Mouse (Mus musculus): Measurements from ENCODE around the gene C2cd5. TPM values are rescaled to one million over a fixed set of nuclear protein-coding genes. Genes with fewer than 3 reads are reported as not detected.

Gene C2cd5
- total and polyA plus RNA-seq, 3 experiments, result 16.2 to 47.6 (median 30.5) TPM

DNA sequence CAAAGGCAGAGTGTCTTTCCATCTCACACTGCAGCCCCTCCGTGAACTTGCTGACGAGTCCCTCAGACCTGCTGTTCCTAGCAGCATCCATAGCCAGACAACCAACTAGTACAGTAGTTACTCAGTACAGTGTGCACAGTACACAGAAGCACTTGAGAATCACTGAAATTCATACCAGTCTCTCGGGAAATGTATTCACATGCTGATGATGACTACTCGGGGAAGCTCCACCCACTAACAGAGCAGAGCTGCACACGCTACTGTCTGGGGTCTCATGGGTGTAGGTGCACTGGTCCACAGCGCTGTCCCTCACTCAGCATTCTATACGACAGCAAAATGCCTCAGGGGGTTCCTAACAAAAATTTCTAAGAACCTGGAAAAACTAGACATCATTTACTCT is 19.2 kb downstream of the C2cd5 start:
- H3K9me3 ChIP-seq (replicated peaks; ENCODE audit: insufficient read depth, low read length), result no peaks in the 10 kb centered on the region
- H3K9ac ChIP-seq (ENCODE audit: control insufficient read depth, low read depth, low read length, poor library complexity, severe bottlenecking), result no peak overlapping the region
- H3K4me3 ChIP-seq (ENCODE audit: control insufficient read depth in 1 of 2, insufficient read depth in 1 of 2, low read depth in 2 of 2, low read length in 2 of 2), result no peak overlapping the region
- no peaks in the 10 kb centered on the region for H3K27me3 ChIP-seq (ENCODE audit: control insufficient read depth in 1 of 2, insufficient read depth in 2 of 2, low read length in 2 of 2)
- no peak overlapping the region for H3K27ac ChIP-seq (ENCODE audit: control insufficient read depth, low read depth, low read length)
- DNase-seq (ENCODE audit: low read depth, low spot score), result no peak
- 0 out of 4 replicates have a peak, but pooled peaks cover 0 to 5% of the 10 kb centered on the region in 2 experiments for H3K4me1 ChIP-seq (ENCODE audit: control insufficient read depth in 1 of 2, insufficient read depth in 2 of 2, low read length in 2 of 2)
- H3K36me3 ChIP-seq (ENCODE audit: control insufficient read depth in 1 of 2, insufficient read depth in 2 of 2, low read length in 2 of 2), result peaks cover 13 to 14% of the 10 kb centered on the region in 2 experiments
- TF ChIP-seq SMC3 (IDR thresholded peaks at IDR 0.05; ENCODE audit: low read depth, low read length), result no peak
- TF ChIP-seq SIN3A (IDR thresholded peaks at IDR 0.05; ENCODE audit: low read length), result no peak
- TF ChIP-seq MXI1 (IDR thresholded peaks at IDR 0.05; ENCODE audit: low read depth, low read length), result no peak
- no peak for TF ChIP-seq NELFE (IDR thresholded peaks at IDR 0.05; ENCODE audit: low read depth, low read length)
- no peak for TF ChIP-seq MYC (IDR thresholded peaks at IDR 0.05; ENCODE audit: low read depth, low read length)
- TF ChIP-seq UBTF (IDR thresholded peaks at IDR 0.05; ENCODE audit: borderline replicate concordance, insufficient read depth, low read depth, low read length), result no peak
- no peak for TF ChIP-seq EP300 (IDR thresholded peaks at IDR 0.05; ENCODE audit: low read depth in 1 of 2, low read length in 2 of 2)
- no peak for TF ChIP-seq MAZ (IDR thresholded peaks at IDR 0.05; ENCODE audit: low read depth, low read length)
- no peak for TF ChIP-seq ZKSCAN1 (IDR thresholded peaks at IDR 0.05; ENCODE audit: low read depth, low read length)
- no peak for TF ChIP-seq TCF12 (IDR thresholded peaks at IDR 0.05; ENCODE audit: low read depth, low read length)
- no peak for TF ChIP-seq POLR2AphosphoS5 (IDR thresholded peaks at IDR 0.05; ENCODE audit: borderline replicate concordance, low read depth, low read length)
- no peak for TF ChIP-seq MYB (IDR thresholded peaks at IDR 0.05; ENCODE audit: low read depth, low read length)
- TF ChIP-seq USF1 (IDR thresholded peaks at IDR 0.05; ENCODE audit: low read depth, low read length), result no peak
- no peak for TF ChIP-seq ELF1 (IDR thresholded peaks at IDR 0.05; ENCODE audit: low read depth, low read length)
- TF ChIP-seq MEF2A (IDR thresholded peaks at IDR 0.05; ENCODE audit: extremely low read depth, insufficient replicate concordance, low read depth, low read length, poor library complexity, severe bottlenecking), result no peak
- TF ChIP-seq CHD1 (IDR thresholded peaks at IDR 0.05; ENCODE audit: low read depth, low read length), result no peak
- no peak for TF ChIP-seq POLR2AphosphoS2 (IDR thresholded peaks at IDR 0.05; ENCODE audit: low read length)
- TF ChIP-seq USF2 (IDR thresholded peaks at IDR 0.05; ENCODE audit: borderline replicate concordance in 1 of 2, insufficient read depth in 1 of 2, low read depth in 1 of 2, low read length in 2 of 2), result no peak
- H3K79me2 ChIP-seq (ENCODE audit: control insufficient read depth, insufficient read depth, low read length, poor library complexity), result no peaks in the 10 kb centered on the region

DNA sequence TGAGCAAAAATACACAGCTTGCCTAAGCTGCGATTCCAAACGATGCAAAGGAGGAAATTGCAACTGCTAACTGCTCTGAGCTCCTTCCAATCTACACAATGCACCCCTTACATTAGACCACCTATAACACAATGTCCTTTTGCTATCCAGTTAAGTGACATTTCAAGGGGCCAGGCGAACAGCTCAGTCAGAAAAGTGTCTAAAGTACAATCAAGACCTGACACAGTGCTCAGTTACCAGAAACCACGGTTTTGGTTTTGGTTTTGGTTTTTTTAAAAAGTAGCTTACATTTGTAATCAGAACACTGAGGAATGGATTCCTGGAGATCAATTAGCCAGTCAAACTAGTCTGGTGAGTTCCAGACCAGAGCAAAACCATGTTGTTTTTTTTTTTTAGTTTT is 20.8 kb downstream of the C2cd5 start:
- no peak for DNase-seq (ENCODE audit: low read depth, low spot score)
- H3K36me3 ChIP-seq (ENCODE audit: control insufficient read depth in 1 of 2, insufficient read depth in 2 of 2, low read length in 2 of 2), result peaks cover 3 to 15% of the 10 kb centered on the region in 2 experiments

More for the DNA sequence above, 20.8 kb downstream of the C2cd5 start:
- H3K79me2 ChIP-seq (ENCODE audit: control insufficient read depth, insufficient read depth, low read length, poor library complexity), result no peaks in the 10 kb centered on the region
- H3K9me3 ChIP-seq (replicated peaks; ENCODE audit: insufficient read depth, low read length), result no peaks in the 10 kb centered on the region
- peaks cover 1 to 2% of the 10 kb centered on the region in 2 experiments; a peak in 3 of 4 replicates for H3K4me1 ChIP-seq (ENCODE audit: control insufficient read depth in 1 of 2, insufficient read depth in 2 of 2, low read length in 2 of 2)
- H3K4me3 ChIP-seq (ENCODE audit: control insufficient read depth in 1 of 2, insufficient read depth in 1 of 2, low read depth in 2 of 2, low read length in 2 of 2), result no peak overlapping the region
- TF ChIP-seq POLR2AphosphoS5 (IDR thresholded peaks at IDR 0.05; ENCODE audit: borderline replicate concordance, low read depth, low read length) (no peak), USF2 (IDR thresholded peaks at IDR 0.05; ENCODE audit: borderline replicate concordance in 1 of 2, insufficient read depth in 1 of 2, low read depth in 1 of 2, low read length in 2 of 2) (no peak), UBTF (IDR thresholded peaks at IDR 0.05; ENCODE audit: borderline replicate concordance, insufficient read depth, low read depth, low read length) (no peak), RCOR1 (IDR thresholded peaks at IDR 0.05; ENCODE audit: low read depth, low read length) (no peak), MAFK (IDR thresholded peaks at IDR 0.05; ENCODE audit: borderline replicate concordance, low read depth, low read length) (no peak), ZMIZ1 (IDR thresholded peaks at IDR 0.05; ENCODE audit: low read depth, low read length) (no peak), USF1 (IDR thresholded peaks at IDR 0.05; ENCODE audit: low read depth, low read length) (no peak), KAT2A (conservative IDR thresholded peaks at IDR 0.05; ENCODE audit: low read depth, low read length) (no peak)
- no peaks in the 10 kb centered on the region for H3K27me3 ChIP-seq (ENCODE audit: control insufficient read depth in 1 of 2, insufficient read depth in 2 of 2, low read length in 2 of 2)
- no peak overlapping the region for H3K27ac ChIP-seq (ENCODE audit: control insufficient read depth, low read depth, low read length)
- no peak overlapping the region for H3K9ac ChIP-seq (ENCODE audit: control insufficient read depth, low read depth, low read length, poor library complexity, severe bottlenecking)
